Mouse (Mus musculus): Measurements from ENCODE around the gene Ghrhr. TPM values are rescaled to one million over a fixed set of nuclear protein-coding genes. Genes with fewer than 3 reads are reported as not detected.

Gene Ghrhr
- polyA plus RNA-seq, 1 experiment from 2014 or later = not detected

- 85% methylated on average over 12 of the region's 12 CpGs for WGBS
- ATAC-seq (ENCODE audit: insufficient number of reproducible peaks, insufficient read depth, low FRiP score, low read depth) = no peak
- Histone ChIP-seq H3K9me3 (ENCODE audit: control insufficient read depth, low read length) (peaks cover 6% of the 10 kb centered on the region; the same call in 1 of the 2 replicates), H3K9ac (ENCODE audit: low read length) (no peak overlapping the region), H3K4me2 (ENCODE audit: low read length) (no peak overlapping the region), H3K36me3 (ENCODE audit: control insufficient read depth, insufficient read depth, low read length) (no peaks in the 10 kb centered on the region), H3K27me3 (ENCODE audit: control insufficient read depth, insufficient read depth, low read length) (no peaks in the 10 kb centered on the region), H3K27ac (replicated peaks in 1 of 2; ENCODE audit: control insufficient read depth in 1 of 2, insufficient read depth in 1 of 2, low read depth in 2 of 2, low read length in 2 of 2) (no peak overlapping the region), H3K4me1 (ENCODE audit: control insufficient read depth in 2 of 2, insufficient read depth in 2 of 2, low read length in 2 of 2) (peaks cover 4 to 5% of the 10 kb centered on the region in 2 experiments; a peak in 2 of 4 replicates), H3K4me3 (ENCODE audit: control insufficient read depth in 1 of 2, insufficient read depth in 1 of 2, low read depth in 1 of 2, low read length in 2 of 2) (no peak overlapping the region)
These were observed 22.2 kb upstream of the Ghrhr start for GRCm38 (mm10) chr6:55353711-55354445.

GRCm38 (mm10) chr6:55354456-55355117 lies 21.5 kb upstream of the Ghrhr start:
- no peak overlapping the region for H3K4me2 ChIP-seq (ENCODE audit: low read length)
- H3K9me3 ChIP-seq (ENCODE audit: control insufficient read depth, low read length) = peaks cover 6% of the 10 kb centered on the region; the same call in 1 of the 2 replicates
- peaks cover 4 to 5% of the 10 kb centered on the region in 2 experiments; a peak in 2 of 4 replicates for H3K4me1 ChIP-seq (ENCODE audit: control insufficient read depth in 2 of 2, insufficient read depth in 2 of 2, low read length in 2 of 2)
- H3K9ac ChIP-seq (ENCODE audit: low read length) = no peak overlapping the region
- H3K36me3 ChIP-seq (ENCODE audit: control insufficient read depth, insufficient read depth, low read length) = no peaks in the 10 kb centered on the region
- H3K27ac ChIP-seq (replicated peaks in 1 of 2; ENCODE audit: control insufficient read depth in 1 of 2, insufficient read depth in 1 of 2, low read depth in 2 of 2, low read length in 2 of 2) = no peak overlapping the region
- WGBS = 64% methylated on average over 4 of the region's 4 CpGs
- H3K27me3 ChIP-seq (ENCODE audit: control insufficient read depth, insufficient read depth, low read length) = no peaks in the 10 kb centered on the region
- ATAC-seq (ENCODE audit: insufficient number of reproducible peaks, insufficient read depth, low FRiP score, low read depth) = no peak
- no peak overlapping the region for H3K4me3 ChIP-seq (ENCODE audit: control insufficient read depth in 1 of 2, insufficient read depth in 1 of 2, low read depth in 1 of 2, low read length in 2 of 2)

- Histone ChIP-seq H3K27me3 (ENCODE audit: control insufficient read depth, insufficient read depth, low read length) (no peaks in the 10 kb centered on the region), H3K36me3 (ENCODE audit: control insufficient read depth, insufficient read depth, low read length) (no peaks in the 10 kb centered on the region), H3K4me3 (ENCODE audit: control insufficient read depth in 1 of 2, insufficient read depth in 1 of 2, low read depth in 1 of 2, low read length in 2 of 2) (no peak overlapping the region), H3K4me1 (ENCODE audit: control insufficient read depth in 2 of 2, insufficient read depth in 2 of 2, low read length in 2 of 2) (peaks cover 4 to 5% of the 10 kb centered on the region in 2 experiments; a peak in 2 of 4 replicates), H3K9me3 (ENCODE audit: control insufficient read depth, low read length) (no peaks in the 10 kb centered on the region), H3K9ac (ENCODE audit: low read length) (no peak overlapping the region), H3K27ac (replicated peaks in 1 of 2; ENCODE audit: control insufficient read depth in 1 of 2, insufficient read depth in 1 of 2, low read depth in 2 of 2, low read length in 2 of 2) (no peak overlapping the region), H3K4me2 (ENCODE audit: low read length) (no peak overlapping the region)
- 76% methylated on average over 7 of the region's 7 CpGs for WGBS
- ATAC-seq (ENCODE audit: insufficient number of reproducible peaks, insufficient read depth, low FRiP score, low read depth) = no peak
These were observed 20.5 kb upstream of the Ghrhr start for GRCm38 (mm10) chr6:55355575-55355974.

DNA sequence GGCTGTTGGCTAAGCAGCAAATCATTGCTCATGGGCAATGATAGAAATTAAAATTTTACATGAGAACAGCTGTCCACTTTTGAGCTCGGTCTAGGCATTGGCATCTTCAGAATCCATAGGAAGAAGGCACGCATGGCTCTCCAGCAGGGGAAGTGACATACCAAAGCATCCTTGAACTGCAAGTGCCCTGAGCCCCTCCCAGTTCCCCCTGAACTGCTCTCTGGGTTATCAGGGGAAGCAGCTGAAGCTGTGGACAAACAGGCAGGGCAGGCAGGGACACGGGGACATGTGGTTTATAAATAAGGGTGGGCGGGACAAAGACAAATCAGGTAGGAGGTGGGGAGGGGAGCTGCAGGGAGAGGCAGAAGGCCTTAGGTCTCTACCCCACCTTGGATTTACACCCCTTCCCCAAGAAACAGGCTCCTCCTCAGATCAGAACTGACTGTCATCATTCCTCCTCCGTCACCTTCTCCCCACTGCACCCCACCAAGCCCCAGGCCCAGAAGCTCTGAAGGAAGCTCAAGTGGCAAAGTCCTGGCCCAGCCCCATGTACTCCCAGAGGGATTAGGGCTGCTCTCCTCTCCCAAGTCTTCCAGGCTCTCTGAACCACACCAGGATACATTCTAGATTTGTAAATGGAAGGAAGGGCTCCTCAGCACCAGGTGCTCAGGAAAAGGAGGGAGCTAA lies 19.9 kb upstream of the Ghrhr start:
- no peak overlapping the region for H3K27ac ChIP-seq (replicated peaks in 1 of 2; ENCODE audit: control insufficient read depth in 1 of 2, insufficient read depth in 1 of 2, low read depth in 2 of 2, low read length in 2 of 2)
- WGBS = 23% methylated on average over 5 of the region's 5 CpGs

GRCm38 (mm10) chr6:55356976-55357635 lies 19.0 kb upstream of the Ghrhr start:
- ATAC-seq (ENCODE audit: insufficient number of reproducible peaks, insufficient read depth, low FRiP score, low read depth) = no peak
- peaks cover 4 to 5% of the 10 kb centered on the region in 2 experiments; a peak in 2 of 4 replicates for H3K4me1 ChIP-seq (ENCODE audit: control insufficient read depth in 2 of 2, insufficient read depth in 2 of 2, low read length in 2 of 2)
- H3K9ac ChIP-seq (ENCODE audit: low read length) = no peak overlapping the region
- no peak overlapping the region for H3K4me3 ChIP-seq (ENCODE audit: control insufficient read depth in 1 of 2, insufficient read depth in 1 of 2, low read depth in 1 of 2, low read length in 2 of 2)
- WGBS = 76% methylated on average over 5 of the region's 5 CpGs
- H3K36me3 ChIP-seq (ENCODE audit: control insufficient read depth, insufficient read depth, low read length) = no peaks in the 10 kb centered on the region
- H3K27ac ChIP-seq (replicated peaks in 1 of 2; ENCODE audit: control insufficient read depth in 1 of 2, insufficient read depth in 1 of 2, low read depth in 2 of 2, low read length in 2 of 2) = no peak overlapping the region
- no peaks in the 10 kb centered on the region for H3K9me3 ChIP-seq (ENCODE audit: control insufficient read depth, low read length)
- H3K4me2 ChIP-seq (ENCODE audit: low read length) = no peak overlapping the region
- no peaks in the 10 kb centered on the region for H3K27me3 ChIP-seq (ENCODE audit: control insufficient read depth, insufficient read depth, low read length)

More for the DNA sequence above, 19.9 kb upstream of the Ghrhr start:
- Histone ChIP-seq H3K27me3 (ENCODE audit: control insufficient read depth, insufficient read depth, low read length) (no peaks in the 10 kb centered on the region), H3K9ac (ENCODE audit: low read length) (no peak overlapping the region), H3K9me3 (ENCODE audit: control insufficient read depth, low read length) (no peaks in the 10 kb centered on the region), H3K36me3 (ENCODE audit: control insufficient read depth, insufficient read depth, low read length) (no peaks in the 10 kb centered on the region), H3K4me3 (ENCODE audit: control insufficient read depth in 1 of 2, insufficient read depth in 1 of 2, low read depth in 1 of 2, low read length in 2 of 2) (no peak overlapping the region), H3K4me2 (ENCODE audit: low read length) (no peak overlapping the region), H3K4me1 (ENCODE audit: control insufficient read depth in 2 of 2, insufficient read depth in 2 of 2, low read length in 2 of 2) (peaks cover 4 to 5% of the 10 kb centered on the region in 2 experiments; a peak in 2 of 4 replicates)
- no peak for ATAC-seq (ENCODE audit: insufficient number of reproducible peaks, insufficient read depth, low FRiP score, low read depth)

DNA sequence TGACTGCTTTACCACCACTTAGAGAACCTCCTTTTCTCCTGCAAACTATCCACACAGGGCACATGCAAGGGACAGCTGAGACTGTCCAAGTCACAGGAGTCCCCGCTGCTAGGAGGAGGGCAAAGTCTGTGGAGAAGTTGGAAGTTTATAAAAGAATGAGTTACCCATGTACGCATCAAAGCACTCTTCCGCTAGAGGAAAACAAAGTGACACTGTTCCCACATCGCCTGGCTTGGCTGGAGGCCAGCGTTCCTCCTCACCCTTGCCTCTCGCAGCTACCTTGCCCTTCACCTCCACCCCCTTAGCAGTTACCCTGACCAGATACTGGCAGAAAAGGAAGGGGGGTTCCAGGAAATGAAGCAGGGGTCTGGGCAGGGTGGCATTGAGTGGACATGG lies 18.5 kb upstream of the Ghrhr start:
- Histone ChIP-seq H3K4me3 (ENCODE audit: control insufficient read depth in 1 of 2, insufficient read depth in 1 of 2, low read depth in 1 of 2, low read length in 2 of 2) (no peak overlapping the region), H3K4me1 (ENCODE audit: control insufficient read depth in 2 of 2, insufficient read depth in 2 of 2, low read length in 2 of 2) (peaks cover 4 to 5% of the 10 kb centered on the region in 2 experiments; a peak in 2 of 4 replicates), H3K27ac (replicated peaks in 1 of 2; ENCODE audit: control insufficient read depth in 1 of 2, insufficient read depth in 1 of 2, low read depth in 2 of 2, low read length in 2 of 2) (no peak overlapping the region), H3K4me2 (ENCODE audit: low read length) (no peak overlapping the region), H3K9ac (ENCODE audit: low read length) (no peak overlapping the region), H3K9me3 (ENCODE audit: control insufficient read depth, low read length) (no peaks in the 10 kb centered on the region), H3K27me3 (ENCODE audit: control insufficient read depth, insufficient read depth, low read length) (no peaks in the 10 kb centered on the region), H3K36me3 (ENCODE audit: control insufficient read depth, insufficient read depth, low read length) (no peaks in the 10 kb centered on the region)
- ATAC-seq (ENCODE audit: insufficient number of reproducible peaks, insufficient read depth, low FRiP score, low read depth) = no peak
- WGBS = 61% methylated on average over 6 of the region's 6 CpGs

DNA sequence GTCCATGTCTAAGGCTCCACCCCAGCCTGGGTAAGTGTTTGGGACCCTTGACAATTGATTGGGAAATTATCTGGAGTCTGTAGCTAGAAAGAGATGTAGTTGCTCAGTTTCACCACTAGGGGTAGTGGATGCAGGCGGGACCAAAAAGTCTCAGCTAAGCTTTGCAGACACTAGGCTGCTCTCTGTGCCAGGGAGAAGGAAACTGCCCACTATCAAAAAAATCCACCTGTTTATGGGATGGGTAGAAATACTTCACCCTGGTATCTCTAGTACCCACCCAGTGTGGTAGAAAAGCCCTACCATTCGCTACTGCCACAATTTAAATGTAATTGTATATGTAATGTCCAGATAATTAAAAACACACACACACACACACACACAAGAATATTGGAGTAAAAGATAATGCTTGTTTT lies 17.4 kb upstream of the Ghrhr start:
- Histone ChIP-seq H3K27ac (replicated peaks in 1 of 2; ENCODE audit: control insufficient read depth in 1 of 2, insufficient read depth in 1 of 2, low read depth in 2 of 2, low read length in 2 of 2) (no peak overlapping the region), H3K9me3 (ENCODE audit: control insufficient read depth, low read length) (no peaks in the 10 kb centered on the region), H3K9ac (ENCODE audit: low read length) (no peak overlapping the region), H3K27me3 (ENCODE audit: control insufficient read depth, insufficient read depth, low read length) (no peaks in the 10 kb centered on the region), H3K4me3 (ENCODE audit: control insufficient read depth in 1 of 2, insufficient read depth in 1 of 2, low read depth in 1 of 2, low read length in 2 of 2) (no peak overlapping the region), H3K4me2 (ENCODE audit: low read length) (no peak overlapping the region), H3K36me3 (ENCODE audit: control insufficient read depth, insufficient read depth, low read length) (no peaks in the 10 kb centered on the region), H3K4me1 (ENCODE audit: control insufficient read depth in 2 of 2, insufficient read depth in 2 of 2, low read length in 2 of 2) (peaks cover 4 to 5% of the 10 kb centered on the region in 2 experiments; a peak in 2 of 4 replicates)
- 29% methylated on average over 2 of the region's 2 CpGs for WGBS
- ATAC-seq (ENCODE audit: insufficient number of reproducible peaks, insufficient read depth, low FRiP score, low read depth) = no peak
